Mouse (Mus musculus): ENCODE measurements at regions not wholly inside any gene's neighbourhood (a gene's known extent, or its start where the extent isn't known, plus 50 kb on each side); places are given as distances from the start of the nearest gene placed in this dataset.

DNA sequence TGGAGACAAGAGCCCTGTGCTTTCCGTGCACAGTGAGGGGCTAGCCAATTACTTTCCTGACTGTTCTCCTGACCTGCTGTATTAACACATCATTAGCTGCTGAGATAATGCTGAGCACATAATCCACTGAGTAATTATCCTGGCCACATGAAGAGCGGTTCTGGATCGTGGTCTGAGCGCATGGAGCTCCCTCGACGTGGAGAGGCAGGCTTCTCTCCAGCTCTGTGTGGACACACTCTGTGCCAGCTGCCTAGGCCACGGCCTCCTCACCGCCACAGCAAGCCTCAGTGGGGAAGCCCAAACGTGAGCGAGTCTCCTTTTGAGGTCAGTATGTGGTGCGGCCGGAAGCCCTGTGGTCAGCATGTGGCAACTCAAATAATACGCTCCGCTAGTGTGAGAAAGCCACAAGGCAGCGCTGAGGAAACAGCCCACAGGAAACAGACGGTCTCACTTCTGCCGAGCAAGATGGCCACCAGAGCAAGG is 60.7 kb upstream of the Lrig1 start:
- TF ChIP-seq CTCF (IDR thresholded peaks at IDR 0.05 in 2 of 3, conservative IDR thresholded peaks at IDR 0.05 in 1 of 3; ENCODE audit: control insufficient read depth in 1 of 3, insufficient read depth in 1 of 3, low read depth in 2 of 3, low read length in 3 of 3, poor library complexity in 1 of 3, severe bottlenecking in 1 of 3) = no peak
- no peak for TF ChIP-seq USF1 (IDR thresholded peaks at IDR 0.05; ENCODE audit: low read depth, low read length)
- no peak for TF ChIP-seq POLR2A (IDR thresholded peaks at IDR 0.05; ENCODE audit: control insufficient read depth in 1 of 2, insufficient read depth in 1 of 2, low read depth in 1 of 2, low read length in 2 of 2, poor library complexity in 1 of 2)
- no peak for TF ChIP-seq POLR2AphosphoS5 (IDR thresholded peaks at IDR 0.05; ENCODE audit: borderline replicate concordance, low read depth, low read length)
- TF ChIP-seq ZKSCAN1 (IDR thresholded peaks at IDR 0.05; ENCODE audit: low read depth, low read length) = no peak
- no peak for TF ChIP-seq RAD21 (IDR thresholded peaks at IDR 0.05; ENCODE audit: low read depth, low read length)
- TF ChIP-seq TCF12 (IDR thresholded peaks at IDR 0.05; ENCODE audit: low read depth, low read length) = no peak
- no peak for TF ChIP-seq EP300 (IDR thresholded peaks at IDR 0.05; ENCODE audit: low read depth in 1 of 2, low read length in 2 of 2)
